Mouse (Mus musculus): Measurements from ENCODE around the gene Dld. TPM values are rescaled to one million over a fixed set of nuclear protein-coding genes. Genes with fewer than 3 reads are reported as not detected.

The Dld gene
- total RNA-seq, 2 experiments from 2014 or later = 46.2 to 64.6 TPM

DNA sequence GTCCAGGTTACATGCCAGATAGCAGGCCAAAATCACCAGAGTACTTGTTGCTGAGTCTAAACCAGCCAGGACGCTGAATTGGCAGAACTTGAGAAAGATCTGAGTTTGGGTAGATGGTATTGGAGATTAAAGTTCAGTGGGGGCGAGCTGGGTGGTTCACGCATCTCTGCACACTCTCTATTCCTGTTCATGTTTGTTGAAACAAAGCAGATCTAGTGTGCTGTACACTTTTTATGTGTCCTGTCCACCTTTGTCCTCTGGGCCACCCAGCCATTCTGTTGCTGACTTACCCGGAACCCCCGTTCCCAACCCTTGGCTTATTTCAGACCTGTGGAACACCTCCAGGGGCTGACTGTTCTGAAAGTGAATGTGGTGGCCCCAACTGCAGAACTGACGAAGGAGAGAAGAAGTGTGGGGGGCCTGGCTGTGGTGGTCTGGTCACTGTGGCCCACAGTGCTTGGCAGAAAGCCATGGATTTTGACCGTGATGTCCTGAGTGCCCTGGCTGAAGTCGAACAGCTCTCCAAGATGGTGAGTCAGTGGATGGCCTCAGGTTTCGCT, 28.0 kb downstream of the Dld start:
- no peak for ATAC-seq (replicated peaks; ENCODE audit: low FRiP score, poor library complexity, severe bottlenecking)

DNA sequence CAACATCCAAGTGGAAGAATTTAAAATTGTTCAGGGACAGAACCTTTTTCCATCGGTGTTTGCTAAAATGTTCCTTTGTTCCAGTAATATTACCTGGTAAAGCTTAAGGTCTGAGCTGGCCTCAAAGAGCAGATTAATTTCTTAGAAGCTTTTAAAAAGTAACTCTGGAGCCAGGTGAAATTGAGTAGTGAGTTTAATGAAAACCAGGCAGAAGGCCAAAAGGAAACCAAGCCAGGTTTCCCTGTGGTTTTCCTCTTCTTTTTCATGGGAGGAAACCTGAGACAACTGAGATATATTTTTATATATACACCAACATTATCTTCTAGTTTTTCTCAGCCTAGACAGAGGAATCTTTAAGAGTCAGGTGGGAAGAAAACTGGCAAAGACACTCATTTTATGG, 29.7 kb downstream of the Dld start:
- no peak for ATAC-seq (replicated peaks; ENCODE audit: low FRiP score, poor library complexity, severe bottlenecking)

DNA sequence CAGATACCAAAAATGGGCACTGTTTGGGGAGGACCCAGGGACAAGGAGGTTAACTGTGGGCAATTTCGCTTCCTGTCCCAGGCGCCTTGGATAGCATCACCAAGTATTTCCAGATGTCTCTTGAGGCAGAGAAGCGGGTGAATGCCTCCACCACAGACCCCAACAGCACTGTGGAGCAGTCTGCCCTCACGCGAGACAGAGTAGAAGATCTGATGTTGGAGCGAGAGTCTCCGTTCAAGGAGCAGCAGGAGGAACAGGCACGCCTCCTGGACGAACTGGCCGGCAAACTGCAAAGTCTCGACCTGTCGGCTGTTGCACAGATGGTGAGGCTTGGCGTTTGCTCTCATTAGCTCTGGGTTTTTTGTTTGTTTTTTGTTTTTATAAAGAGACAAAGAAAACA, 30.4 kb downstream of the Dld start:
- ATAC-seq (replicated peaks; ENCODE audit: low FRiP score, poor library complexity, severe bottlenecking) = no peak

DNA sequence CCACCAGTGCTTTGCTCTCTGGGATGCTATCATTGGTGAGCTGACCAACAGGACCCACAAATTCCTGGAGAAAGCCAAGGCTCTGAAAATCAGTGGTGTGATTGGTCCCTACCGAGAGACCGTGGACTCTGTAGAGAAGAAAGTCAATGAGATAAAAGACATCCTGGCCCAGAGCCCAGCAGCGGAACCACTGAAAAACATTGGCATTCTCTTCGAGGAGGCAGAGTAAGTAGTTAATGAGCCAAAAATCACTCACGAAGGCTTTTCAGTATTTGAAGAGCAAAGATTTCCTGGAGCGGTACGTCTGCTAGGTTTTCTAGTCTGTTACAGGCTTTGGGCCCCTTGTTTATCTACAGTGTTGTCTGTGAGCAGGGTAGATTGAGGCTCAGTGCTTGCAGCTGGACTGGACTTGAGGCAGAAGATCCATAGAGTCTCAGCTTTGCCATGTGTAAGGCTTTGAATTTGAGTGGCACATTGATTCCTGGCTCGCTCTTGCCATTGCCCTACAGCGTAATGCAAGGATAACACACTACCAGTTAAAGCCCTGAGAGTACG, 32.8 kb downstream of the Dld start:
- ATAC-seq (replicated peaks; ENCODE audit: low FRiP score, poor library complexity, severe bottlenecking) = no peak

DNA sequence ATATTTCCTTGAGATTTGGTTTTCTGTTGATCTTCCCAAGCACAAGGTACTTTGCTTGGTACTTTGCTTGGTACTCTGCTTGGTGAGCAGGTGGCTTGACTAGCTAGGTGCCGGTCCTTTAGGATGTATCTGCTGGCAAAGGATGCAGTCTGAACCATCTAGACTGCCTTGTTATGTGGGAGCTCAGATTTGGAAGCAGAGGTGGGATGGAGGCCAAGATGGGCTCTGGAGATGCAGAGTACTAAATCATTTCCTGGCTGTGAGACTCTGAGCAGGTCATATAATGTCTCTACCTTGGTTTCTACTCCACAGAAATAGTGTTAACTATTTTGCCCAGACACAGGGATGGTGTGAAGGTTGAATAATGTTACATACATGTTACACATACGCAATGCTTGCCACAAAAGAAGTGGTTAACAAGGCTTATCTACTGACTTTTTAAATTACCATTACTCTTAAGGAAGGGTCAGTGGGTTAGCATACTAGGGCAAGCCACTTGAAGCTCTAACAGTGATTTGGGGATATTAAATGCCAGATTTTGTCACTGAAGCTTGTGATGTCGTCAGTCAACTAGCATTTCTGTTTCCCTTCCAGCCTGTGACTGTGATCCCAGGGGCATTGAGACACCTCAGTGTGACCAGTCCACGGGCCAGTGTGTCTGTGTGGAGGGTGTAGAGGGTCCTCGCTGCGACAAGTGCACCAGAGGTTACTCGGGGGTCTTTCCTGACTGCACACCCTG, 33.4 kb downstream of the Dld start:
- ATAC-seq (replicated peaks; ENCODE audit: low FRiP score, poor library complexity, severe bottlenecking) = no peak

DNA sequence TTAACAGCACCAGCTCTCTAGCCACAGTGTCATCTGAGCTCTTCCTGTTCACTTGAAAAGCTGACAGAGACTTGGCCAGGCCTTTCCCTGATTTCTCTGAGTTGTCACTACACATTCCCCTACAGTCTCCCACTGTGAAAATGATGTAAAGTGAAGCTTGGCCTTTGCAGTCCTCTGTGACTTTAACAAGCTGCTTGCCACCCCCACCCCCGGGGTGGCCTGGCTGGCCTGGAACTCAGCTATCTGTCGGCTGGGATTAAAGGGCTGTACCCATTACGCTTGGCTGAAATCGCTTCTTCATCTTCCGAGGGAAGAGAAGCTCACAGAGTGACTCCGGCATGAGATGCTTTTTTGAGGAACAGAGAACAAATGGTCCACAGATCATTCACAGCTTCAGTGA, 35.3 kb downstream of the Dld start:
- no peak for ATAC-seq (replicated peaks; ENCODE audit: low FRiP score, poor library complexity, severe bottlenecking)

DNA sequence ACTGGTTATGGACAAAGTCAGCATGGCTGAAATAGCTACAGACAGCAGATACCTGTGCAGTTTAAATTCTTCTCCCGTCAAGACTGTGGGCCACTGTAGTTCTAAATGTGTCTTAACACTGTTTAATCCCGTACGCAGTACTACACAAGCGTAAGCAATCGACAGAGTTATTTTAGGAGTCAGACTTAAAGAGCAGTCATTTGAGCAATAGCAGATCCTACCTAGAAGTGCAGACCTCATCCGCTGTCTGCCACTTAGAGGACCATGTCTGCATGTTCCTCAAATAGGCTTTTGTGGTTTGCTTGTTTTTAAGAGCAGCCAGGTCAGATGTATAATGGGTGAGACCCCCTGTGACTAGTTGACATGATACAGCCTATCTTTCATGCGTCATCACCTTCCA, 36.9 kb downstream of the Dld start:
- ATAC-seq (replicated peaks; ENCODE audit: low FRiP score, poor library complexity, severe bottlenecking) = no peak

DNA sequence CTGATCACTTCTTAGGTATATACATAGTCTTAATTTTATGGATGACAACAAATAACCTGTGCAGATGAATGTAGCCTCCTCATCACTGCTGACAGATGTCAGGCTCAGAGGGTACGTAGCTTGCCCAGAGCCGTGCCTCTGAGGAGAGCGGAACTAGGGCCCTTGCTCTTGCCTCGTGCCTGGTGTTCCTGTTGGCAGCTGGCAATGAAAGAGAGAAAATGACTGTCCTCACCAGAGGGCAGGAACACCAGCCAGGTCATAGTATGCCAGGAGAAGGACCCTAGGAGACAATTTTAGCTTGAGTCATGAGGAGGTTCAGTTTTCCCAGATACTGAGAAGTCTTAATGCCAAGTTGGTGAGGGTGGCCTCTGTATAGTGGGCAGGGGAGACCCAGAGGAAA, 38.1 kb downstream of the Dld start:
- ATAC-seq (replicated peaks; ENCODE audit: low FRiP score, poor library complexity, severe bottlenecking) = no peak

DNA sequence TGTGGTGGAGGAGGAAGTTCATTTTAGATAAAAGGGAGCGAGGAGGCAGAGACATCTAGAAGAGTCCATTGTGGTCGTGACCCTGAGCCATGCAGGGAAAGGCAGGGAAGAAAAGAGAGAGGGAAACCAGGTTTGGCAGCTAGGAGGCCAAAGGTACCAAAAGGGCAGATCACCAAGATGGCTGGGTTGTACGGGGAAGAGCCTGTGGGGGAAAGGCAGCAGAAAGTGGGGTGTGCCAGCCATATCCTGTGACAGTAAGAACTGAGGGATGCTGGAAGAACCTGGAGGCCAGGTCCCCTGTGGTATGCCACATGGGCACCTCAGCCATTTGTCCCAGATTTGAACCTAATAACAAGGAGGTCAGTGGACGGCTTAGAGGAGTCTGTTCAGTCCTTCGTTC, 39.0 kb downstream of the Dld start:
- no peak for ATAC-seq (replicated peaks; ENCODE audit: low FRiP score, poor library complexity, severe bottlenecking)

DNA sequence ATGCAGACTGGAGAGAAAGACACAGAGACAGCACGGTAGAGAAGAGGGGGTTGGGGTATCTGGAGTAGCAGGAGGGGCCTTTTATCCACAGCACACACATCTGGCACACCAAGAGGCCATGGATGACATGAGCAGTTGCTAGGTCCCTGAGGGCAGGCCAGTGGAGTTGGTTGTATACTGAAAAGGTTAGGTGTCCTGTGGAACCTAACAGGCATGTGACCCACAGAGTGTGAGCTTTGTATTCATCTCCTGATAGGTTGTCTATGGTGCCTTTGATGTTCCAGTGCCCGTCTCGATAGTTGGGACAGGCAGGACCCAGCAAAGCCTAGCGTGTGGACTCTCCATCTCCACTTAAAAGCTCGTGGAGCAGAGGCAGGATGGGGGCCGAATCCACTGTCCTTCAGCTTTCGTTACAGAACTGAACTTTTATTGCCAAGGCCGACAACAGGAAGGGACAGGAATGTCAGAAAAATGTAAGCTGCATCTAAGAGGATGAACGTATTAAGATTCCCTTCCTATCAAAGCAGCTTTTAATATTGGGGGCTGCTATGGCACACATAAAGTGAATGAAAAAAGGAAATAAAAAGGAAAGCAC, 39.5 kb downstream of the Dld start:
- ATAC-seq (replicated peaks; ENCODE audit: low FRiP score, poor library complexity, severe bottlenecking) = no peak

DNA sequence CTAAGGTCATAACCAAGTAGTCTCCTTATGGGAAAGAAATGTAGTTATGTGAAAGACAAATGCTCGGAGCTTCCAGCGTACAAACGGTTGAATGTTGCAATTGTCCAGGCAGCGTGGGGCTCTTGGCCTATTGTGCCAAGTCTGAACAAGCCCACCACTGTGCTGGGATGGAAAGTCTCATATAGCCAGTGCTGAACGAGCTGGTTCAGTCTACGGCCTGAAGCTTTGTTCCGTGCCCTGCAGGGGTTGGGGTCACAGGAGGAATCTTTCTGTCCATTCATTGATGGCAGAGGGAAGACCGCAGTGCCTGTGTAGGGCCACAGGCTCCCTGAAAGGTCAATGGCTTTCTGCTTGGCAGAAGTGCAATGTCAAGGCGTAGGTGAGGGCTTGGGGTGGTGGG, 40.6 kb downstream of the Dld start:
- ATAC-seq (replicated peaks; ENCODE audit: low FRiP score, poor library complexity, severe bottlenecking) = no peak

DNA sequence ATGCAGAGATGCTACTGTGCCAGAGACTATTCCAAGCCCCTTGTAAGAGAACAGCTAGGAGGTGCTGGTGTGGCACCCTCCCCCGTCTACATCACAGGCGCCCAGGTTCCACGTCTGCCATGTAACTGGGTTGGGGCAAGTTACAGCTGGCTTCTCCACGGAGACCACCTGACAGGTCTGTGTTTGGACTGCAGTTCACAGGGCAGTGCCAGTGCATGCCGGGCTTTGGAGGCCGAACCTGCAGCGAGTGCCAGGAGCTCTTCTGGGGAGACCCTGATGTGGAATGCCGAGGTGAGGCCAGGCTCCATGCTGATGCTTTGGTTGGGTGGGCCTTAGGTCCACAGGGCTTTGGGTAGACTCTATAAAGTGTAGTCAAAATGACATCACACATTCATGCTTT, 43.5 kb downstream of the Dld start:
- ATAC-seq (replicated peaks; ENCODE audit: low FRiP score, poor library complexity, severe bottlenecking) = no peak

DNA sequence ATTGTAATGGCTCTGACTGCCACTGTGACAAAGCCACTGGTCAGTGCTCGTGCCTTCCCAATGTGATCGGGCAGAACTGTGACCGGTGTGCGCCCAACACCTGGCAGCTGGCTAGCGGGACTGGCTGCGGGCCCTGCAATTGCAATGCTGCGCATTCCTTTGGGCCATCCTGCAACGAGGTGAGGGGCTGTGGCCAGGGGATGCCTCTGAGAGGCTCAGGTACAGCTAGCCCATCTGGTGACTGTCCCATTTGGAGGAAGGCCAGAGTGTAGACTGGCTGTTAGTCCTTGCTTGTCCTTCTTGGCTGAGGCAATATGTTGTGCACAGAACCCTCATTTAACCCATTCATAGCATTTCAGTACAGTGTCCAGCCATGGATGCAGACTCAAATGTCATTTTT, 44.2 kb downstream of the Dld start:
- no peak for ATAC-seq (replicated peaks; ENCODE audit: low FRiP score, poor library complexity, severe bottlenecking)

DNA sequence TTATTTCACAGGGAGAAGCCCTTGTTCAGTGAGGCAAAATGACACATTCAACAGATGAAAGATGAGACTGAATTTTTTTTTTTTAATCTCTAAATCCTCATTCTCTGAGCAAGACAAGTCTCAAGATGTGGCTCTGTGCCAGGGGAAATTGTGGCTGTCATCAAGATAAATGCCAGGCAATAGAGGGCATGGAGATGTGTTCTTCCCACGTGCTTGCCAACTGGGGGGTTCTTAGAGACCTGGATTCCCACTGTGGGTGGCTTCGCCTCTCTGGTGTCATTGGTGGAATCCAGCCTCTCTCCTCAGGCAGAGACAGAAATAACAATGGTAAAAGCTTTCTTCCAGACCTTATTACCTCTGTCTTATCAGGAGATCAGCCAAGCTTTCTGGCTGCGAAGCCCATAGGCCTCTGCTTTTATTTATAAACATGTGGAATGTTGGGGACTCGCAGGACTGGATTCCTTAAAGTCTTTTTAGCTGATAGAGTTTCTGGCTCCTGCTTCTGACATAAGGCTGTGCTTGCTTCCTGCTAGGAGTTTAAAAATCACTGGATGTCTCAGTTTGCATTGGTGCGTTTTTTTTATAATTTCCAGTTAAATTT, 45.1 kb downstream of the Dld start:
- no peak for ATAC-seq (replicated peaks; ENCODE audit: low FRiP score, poor library complexity, severe bottlenecking)

DNA sequence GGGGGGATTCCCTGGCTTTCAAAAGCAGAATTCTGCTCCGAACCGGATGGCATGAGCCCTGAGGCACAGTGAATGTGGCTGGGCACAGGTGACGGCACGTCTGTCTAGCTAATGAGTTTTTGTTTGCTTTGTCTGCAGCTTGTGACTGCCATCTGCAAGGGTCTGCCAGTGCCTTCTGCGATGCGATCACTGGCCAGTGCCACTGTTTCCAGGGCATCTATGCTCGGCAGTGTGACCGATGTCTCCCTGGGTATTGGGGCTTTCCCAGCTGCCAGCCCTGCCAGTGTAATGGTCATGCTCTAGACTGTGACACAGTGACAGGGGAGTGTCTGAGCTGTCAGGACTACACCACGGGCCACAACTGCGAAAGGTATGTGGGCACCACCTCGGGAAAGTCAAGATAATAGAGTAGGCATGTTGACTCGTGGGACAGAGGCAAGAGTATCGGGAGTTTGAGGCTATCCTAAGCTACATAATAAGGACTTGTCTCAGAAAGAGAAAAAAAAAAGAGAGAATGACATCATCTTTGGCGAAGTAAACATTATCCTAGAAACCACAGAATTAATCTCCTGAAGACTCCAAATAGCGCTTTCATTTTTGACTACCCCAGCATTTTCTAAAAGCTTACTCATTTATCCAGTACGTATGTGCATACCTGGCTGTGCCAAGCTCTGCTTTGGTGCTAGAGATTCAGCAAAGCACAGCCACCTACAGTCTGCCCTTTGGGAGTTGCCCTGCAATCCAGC, 48.3 kb downstream of the Dld start:
- ATAC-seq (replicated peaks; ENCODE audit: low FRiP score, poor library complexity, severe bottlenecking) = no peak

DNA sequence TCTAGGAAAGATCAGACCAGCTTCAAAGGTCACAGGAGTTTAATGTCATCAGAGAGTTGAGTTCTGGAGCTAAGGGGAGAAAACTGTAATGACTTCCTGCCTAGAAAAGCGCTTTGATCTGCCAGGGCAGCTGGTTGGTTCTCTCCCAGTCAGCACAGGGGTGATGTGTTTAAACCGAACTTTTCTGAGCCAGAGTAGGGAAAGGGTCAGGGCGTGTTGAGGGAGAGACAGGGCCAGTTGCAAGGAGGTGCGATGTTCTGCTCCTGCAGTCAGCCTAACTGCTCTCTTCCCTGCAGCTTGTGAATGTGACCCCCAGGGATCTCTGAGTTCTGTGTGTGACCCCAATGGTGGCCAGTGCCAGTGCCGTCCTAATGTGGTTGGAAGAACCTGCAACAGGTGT, 49.0 kb downstream of the Dld start:
- ATAC-seq (replicated peaks; ENCODE audit: low FRiP score, poor library complexity, severe bottlenecking) = no peak

DNA sequence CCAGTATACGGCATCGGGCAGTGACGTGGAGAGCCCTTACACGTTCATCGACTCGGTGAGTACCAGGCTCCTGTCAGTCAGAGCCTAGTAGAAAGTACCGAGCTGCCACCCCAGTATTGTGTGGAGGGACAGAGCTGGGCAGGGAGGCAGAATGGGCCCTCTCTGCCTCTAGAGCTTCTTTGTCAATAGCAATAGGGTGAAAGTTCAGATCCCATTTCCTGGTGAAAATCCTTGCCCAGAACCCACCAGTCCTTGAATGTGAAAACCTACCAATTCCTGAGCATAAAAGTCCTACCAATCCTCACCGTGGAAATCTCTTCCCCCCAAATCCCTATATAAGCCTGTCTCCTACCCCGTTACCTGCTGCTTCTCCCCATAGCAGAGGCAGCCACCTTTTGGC, 51.0 kb downstream of the Dld start:
- ATAC-seq (replicated peaks; ENCODE audit: low FRiP score, poor library complexity, severe bottlenecking) = no peak

DNA sequence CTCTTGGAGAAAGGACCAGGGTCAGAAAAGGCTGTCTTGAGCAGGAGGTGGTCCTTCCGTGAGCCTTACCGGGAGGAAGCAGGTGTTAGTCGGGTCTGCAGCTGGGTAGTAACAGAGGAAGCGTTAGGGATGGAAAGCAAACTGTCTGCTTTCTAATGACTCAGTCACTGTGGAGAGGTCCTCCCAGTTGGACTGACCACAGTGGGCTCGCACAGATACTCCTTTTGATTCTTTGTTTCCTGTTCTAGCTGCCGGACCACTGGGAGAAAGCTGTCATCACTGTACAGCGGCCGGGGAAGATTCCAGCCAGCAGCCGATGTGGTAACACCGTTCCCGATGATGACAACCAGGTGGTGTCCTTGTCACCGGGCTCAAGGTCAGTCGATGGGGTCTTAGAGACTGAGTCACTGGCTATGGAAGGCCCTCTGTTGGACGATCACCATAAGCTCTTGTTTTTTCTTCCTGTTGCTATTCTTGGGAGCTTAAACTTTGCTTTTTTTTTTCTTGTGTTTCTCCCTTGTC, 51.5 kb downstream of the Dld start:
- ATAC-seq (replicated peaks; ENCODE audit: low FRiP score, poor library complexity, severe bottlenecking) = no peak

DNA sequence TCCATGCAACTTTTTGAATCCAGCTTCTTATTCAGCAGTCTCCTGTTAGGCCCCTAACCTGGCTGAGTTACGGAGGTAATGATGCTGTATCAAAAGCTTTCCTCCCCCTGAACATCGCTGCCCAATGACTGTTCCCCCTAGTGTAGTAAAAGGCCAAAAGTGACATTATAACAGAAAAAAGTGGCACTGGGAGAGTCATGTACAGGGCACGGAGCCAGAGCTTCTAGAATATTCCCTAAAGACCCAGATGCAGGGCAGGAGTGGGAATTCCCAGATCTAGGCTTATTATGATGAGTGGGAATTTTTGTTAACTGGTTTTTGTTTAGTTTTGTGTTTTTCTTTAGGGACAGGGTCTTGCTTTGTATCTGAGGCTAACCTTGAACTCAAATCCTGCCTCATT, 52.1 kb downstream of the Dld start:
- ATAC-seq (replicated peaks; ENCODE audit: low FRiP score, poor library complexity, severe bottlenecking) = no peak

DNA sequence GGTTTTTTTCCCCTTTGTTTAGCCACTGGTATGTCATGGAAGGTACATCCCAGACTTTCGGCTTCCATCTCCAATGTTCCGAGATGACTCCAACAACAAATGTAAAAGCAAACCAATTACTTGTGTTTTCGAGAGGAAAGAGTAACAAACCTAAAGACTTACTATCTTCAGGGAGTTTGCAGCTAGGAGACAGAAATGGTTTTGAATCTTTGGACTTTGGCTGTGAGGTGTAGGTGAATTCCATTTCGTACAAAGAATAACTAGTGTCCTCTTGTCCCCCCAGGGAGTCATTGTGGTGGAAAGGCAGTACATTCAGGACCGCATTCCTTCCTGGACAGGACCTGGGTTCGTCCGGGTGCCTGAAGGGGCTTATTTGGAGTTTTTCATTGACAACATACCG, 52.7 kb downstream of the Dld start:
- no peak for ATAC-seq (replicated peaks; ENCODE audit: low FRiP score, poor library complexity, severe bottlenecking)

Data from erythroid progenitor cell, adult 5-6 weeks (primary cell).